Mouse (Mus musculus) lung, adult 2 months (tissue): ENCODE measurements around the gene Gtf2ird1.

Source experiments
- CTCF ChIP-seq: fragments of 200-500 bp; IDR thresholded peaks from 2 replicates; pipeline ENCODE4 v1.5.1; 2011; ENCODE audit warnings: mild to moderate bottlenecking, low read length, control low read depth; ENCODE audit not compliant: insufficient read depth
- POLR2A ChIP-seq: fragments of 200-500 bp; IDR thresholded peaks from 2 replicates; pipeline ENCODE4 v1.6.1; 2011; ENCODE audit warnings: low read depth, mild to moderate bottlenecking, control low read depth, low read length, borderline replicate concordance; ENCODE audit errors: extremely low read depth

DNA sequence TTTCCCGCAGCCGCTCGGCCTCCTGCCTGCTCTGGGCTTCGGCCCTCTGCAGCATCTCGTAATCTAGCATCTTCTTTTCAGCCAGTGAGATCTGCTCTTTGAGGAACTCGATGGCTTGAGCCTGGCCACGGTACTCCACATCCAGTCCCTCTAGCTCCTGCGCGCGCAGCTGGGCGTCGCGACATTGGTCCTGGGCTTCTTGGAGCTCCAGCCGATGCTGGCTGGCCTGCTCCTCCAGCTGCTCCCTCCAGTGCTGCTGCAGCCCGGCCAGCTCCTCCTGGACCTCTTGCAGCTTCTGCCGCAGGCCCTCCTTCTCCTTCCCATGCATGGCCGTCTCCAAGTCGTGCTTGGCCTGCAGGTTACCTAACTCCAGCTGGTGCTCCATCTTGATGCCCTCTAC lies 46.1 kb upstream of the Gtf2ird1 start:
- TF ChIP-seq CTCF (no peak), POLR2A (no peak)
